Mouse (Mus musculus) C2C12 (cell line): ENCODE data around the gene Leng8.
A peak's percentile ranks its signal among the peaks of the same experiment; 100 is the strongest.

Source experiments
- CEBPB ChIP-seq: IDR thresholded peaks from one replicate; pipeline ENCODE4 v1.6.1; 2011; ENCODE audit warnings: low read depth, mild to moderate bottlenecking, control low read depth, moderate library complexity
- CTCF ChIP-seq: IDR thresholded peaks from one replicate; pipeline ENCODE4 v1.5.1; 2011; ENCODE audit not compliant: control insufficient read depth, insufficient read depth, insufficient read length
- FOSL1 ChIP-seq: IDR thresholded peaks from one replicate; pipeline ENCODE4 v1.8.0; 2011; ENCODE audit warnings: mild to moderate bottlenecking, low read length; ENCODE audit not compliant: poor library complexity, insufficient read depth, severe bottlenecking
- MAX ChIP-seq: IDR thresholded peaks from one replicate; pipeline ENCODE4 v1.6.1; 2011; ENCODE audit warnings: mild to moderate bottlenecking, control low read depth
- USF1 ChIP-seq: IDR thresholded peaks from one replicate; pipeline ENCODE4 v1.6.1; 2011; ENCODE audit warnings: low read depth, mild to moderate bottlenecking, control low read depth, moderate library complexity

DNA sequence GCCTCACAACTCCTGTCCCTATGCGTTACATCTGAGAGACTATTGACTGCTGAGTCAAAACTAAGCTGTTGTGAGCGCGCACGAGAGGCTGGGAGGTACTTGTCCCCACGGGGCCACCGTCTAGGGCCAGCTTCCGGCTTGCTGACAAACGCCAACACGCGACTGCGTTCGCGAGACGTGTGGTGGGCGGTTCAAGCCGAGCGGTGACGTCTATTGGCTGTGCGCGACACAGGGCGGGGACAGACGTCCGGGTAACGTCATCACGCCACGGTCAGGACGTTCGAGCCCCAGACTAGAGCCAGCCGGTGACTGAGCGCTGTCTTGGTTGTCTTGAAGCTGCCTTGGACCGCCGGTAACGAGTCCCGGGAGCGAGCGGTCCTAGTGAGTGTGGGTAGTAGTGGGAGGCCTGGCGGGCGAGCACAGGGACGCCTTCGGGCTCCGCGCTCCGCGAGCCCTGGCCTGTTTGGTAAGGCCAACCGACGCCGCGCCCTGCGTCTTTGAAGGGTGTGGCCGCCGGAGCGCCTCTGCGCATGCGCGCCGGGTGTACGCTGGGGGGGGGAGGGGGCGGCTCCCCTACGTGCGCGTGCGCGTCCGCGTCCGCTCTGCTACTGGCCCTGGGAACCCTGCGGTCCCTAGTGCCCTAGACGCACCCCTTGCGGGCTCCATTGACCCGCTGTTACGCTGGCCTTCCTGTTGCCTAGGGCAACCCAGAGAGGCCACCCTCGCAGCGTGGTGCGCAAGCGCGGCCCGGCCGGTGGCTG, at the start of gene Leng8:
- no peak for TF ChIP-seq CTCF
- TF ChIP-seq USF1: no peak
- TF ChIP-seq CEBPB: no peak
- TF ChIP-seq FOSL1: no peak
- peak; percentile 79 for TF ChIP-seq MAX
